Mouse (Mus musculus) CD4-positive helper T cell, adult 2 months (primary cell): ENCODE results near the gene Maml1.
A peak's percentile ranks its signal among the peaks of the same experiment; 100 is the strongest.

Source experiments
- DNase-seq: peaks from one replicate; pipeline ENCODE4 v3.0.0-alpha.2; 2012; ENCODE audit warnings: low read depth, missing footprints, low spot score

Gene Maml1

GRCm38 (mm10) chr11:50223783-50224662 is 68.1 kb downstream of the Maml1 start:
- no peak for DNase-seq

- DNase-seq = no peak
Observed at GRCm38 (mm10) chr11:50222559-50223276, 69.4 kb downstream of the Maml1 start.

GRCm38 (mm10) chr11:50219833-50220232 is 72.3 kb downstream of the Maml1 start:
- DNase-seq = no peak

GRCm38 (mm10) chr11:50217811-50218210 is 74.3 kb downstream of the Maml1 start:
- no peak for DNase-seq

- DNase-seq = no peak
Observed at GRCm38 (mm10) chr11:50216724-50217366, 75.3 kb downstream of the Maml1 start.

GRCm38 (mm10) chr11:50215633-50216032 is 76.5 kb downstream of the Maml1 start:
- DNase-seq = no peak

- DNase-seq = no peak
Observed at GRCm38 (mm10) chr11:50214631-50215030, 77.5 kb downstream of the Maml1 start.

GRCm38 (mm10) chr11:50212848-50213758 is 79.0 kb downstream of the Maml1 start:
- peak; percentile 79 for DNase-seq

- DNase-seq = no peak
Observed at GRCm38 (mm10) chr11:50212060-50212739, 79.9 kb downstream of the Maml1 start.

GRCm38 (mm10) chr11:50211322-50212059 is 80.6 kb downstream of the Maml1 start:
- no peak for DNase-seq

- DNase-seq = no peak
Observed at GRCm38 (mm10) chr11:50210505-50211151, 81.5 kb downstream of the Maml1 start, which contains the start of the genes Sqstm1 and Mgat4b. Gene Sqstm1 (minus strand): TSS chr11:50210827. Gene Mgat4b (plus strand): TSS chr11:50210890.

- peak; percentile 94 for DNase-seq
Observed at GRCm38 (mm10) chr11:50210101-50210504, 82.0 kb downstream of the Maml1 start.

- DNase-seq = no peak
Observed at GRCm38 (mm10) chr11:50208039-50208438, 84.1 kb downstream of the Maml1 start.

- DNase-seq = no peak
Observed at GRCm38 (mm10) chr11:50207344-50207743, 84.8 kb downstream of the Maml1 start.

GRCm38 (mm10) chr11:50206037-50206436 is 86.1 kb downstream of the Maml1 start:
- no peak for DNase-seq
